Mouse (Mus musculus) embryonic facial prominence, embryonic 11.5 days (tissue): ENCODE measurements around the gene Erc2. TPM values are rescaled to one million over a fixed set of nuclear protein-coding genes. Genes with fewer than 3 reads are reported as not detected.

Experiments used
- ATAC-seq: fragments of 200-750 bp; cut with Nextera tagmentation; replicated peaks from 2 replicates; pipeline ENCODE4 v1.8.0; 2017; ENCODE audit warnings: low read depth; ENCODE audit not compliant: insufficient number of reproducible peaks, low FRiP score, low TSS enrichment
- DNase-seq: peaks from one replicate; pipeline ENCODE4 v3.0.0-alpha.2; 2015; ENCODE audit warnings: low spot score
- H3K27ac ChIP-seq: fragments of 300-500 bp; sonication (generic); replicated peaks from 2 replicates; pipeline ENCODE4 v1.5.1; 2014; ENCODE audit warnings: mild to moderate bottlenecking, low read depth, low read length, control low read depth
- H3K27me3 ChIP-seq: fragments of 300-500 bp; sonication (generic); 2 replicates; pipeline ENCODE4 v1.6.1; 2014; ENCODE audit warnings: mild to moderate bottlenecking, low read length, moderate library complexity, mixed read lengths; ENCODE audit not compliant: control insufficient read depth, insufficient read depth
- H3K36me3 ChIP-seq: fragments of 300-500 bp; sonication (generic); replicated peaks from 2 replicates; pipeline ENCODE4 v1.6.1; 2014; ENCODE audit warnings: low read depth, mild to moderate bottlenecking, low read length, moderate library complexity, mixed read lengths; ENCODE audit not compliant: control insufficient read depth, insufficient read depth
- H3K4me1 ChIP-seq: fragments of 300-500 bp; sonication (generic); 2 replicates; pipeline ENCODE4 v1.6.1; 2014; ENCODE audit warnings: low read length, mixed read lengths; ENCODE audit not compliant: control insufficient read depth, insufficient read depth
- H3K4me2 ChIP-seq: fragments of 300-500 bp; sonication (generic); 2 replicates; pipeline ENCODE4 v1.6.1; 2014; ENCODE audit warnings: low read depth, mild to moderate bottlenecking, control low read depth, low read length, moderate library complexity
- H3K4me3 ChIP-seq: fragments of 300-500 bp; sonication (generic); 2 replicates; pipeline ENCODE4 v1.5.1; 2014; ENCODE audit warnings: low read depth, low read length, control low read depth
- H3K9ac ChIP-seq: fragments of 300-500 bp; sonication (generic); replicated peaks from 2 replicates; pipeline ENCODE4 v1.6.1; 2014; ENCODE audit warnings: mild to moderate bottlenecking, control low read depth, low read length
- H3K9me3 ChIP-seq: fragments of 300-500 bp; sonication (generic); replicated peaks from 2 replicates; pipeline ENCODE4 v1.6.1; 2016; ENCODE audit warnings: mild to moderate bottlenecking, low read length, inconsistent platforms, mixed read lengths; ENCODE audit not compliant: control insufficient read depth
- WGBS: fragments of 180-500 bp; shearing (Covaris S2); extraction: QIAGEN DNeasy Blood & Tissue Kit; methylation state at CpG from one replicate; pipeline ENCODE4 v1.1.7; 2014; 5-methylcytosine and 5-hydroxymethylcytosine counted together
- polyA plus RNA-seq: library from polyadenylated mRNA; unstranded; fragments of >200 nt; fragmentation: Nextera tagmentation; extraction: Ambion mirVana; gene quantifications from 2 replicates; pipeline ENCODE4 v1.2.1, GENCODE M21; 2014

Gene Erc2
- polyA plus RNA-seq, 1 experiment from 2014 or later: 5.2 TPM

GRCm38 (mm10) chr14:27846875-27847274 lies 224.6 kb downstream of the Erc2 start:
- H3K4me3 ChIP-seq: no peak overlapping the region
- ATAC-seq (no peak), DNase-seq (no peak)
- no peak overlapping the region for H3K9ac ChIP-seq
- no peaks in the 10 kb centered on the region for H3K36me3 ChIP-seq
- H3K4me1 ChIP-seq: no peaks in the 10 kb centered on the region
- no peak overlapping the region for H3K27ac ChIP-seq
- no peaks in the 10 kb centered on the region for H3K27me3 ChIP-seq
- no peaks in the 10 kb centered on the region for H3K9me3 ChIP-seq
- 73% methylated on average over 2 of the region's 2 CpGs for WGBS
- H3K4me2 ChIP-seq: no peak overlapping the region

GRCm38 (mm10) chr14:27847291-27847690 lies 225.1 kb downstream of the Erc2 start:
- H3K36me3 ChIP-seq: no peaks in the 10 kb centered on the region
- H3K9ac ChIP-seq: no peak overlapping the region
- no peaks in the 10 kb centered on the region for H3K9me3 ChIP-seq
- no peak overlapping the region for H3K4me3 ChIP-seq
- ATAC-seq (no peak), DNase-seq (no peak)
- no peaks in the 10 kb centered on the region for H3K27me3 ChIP-seq
- no peak overlapping the region for H3K27ac ChIP-seq
- H3K4me2 ChIP-seq: no peak overlapping the region
- WGBS: 81% methylated on average over 3 of the region's 3 CpGs
- no peaks in the 10 kb centered on the region for H3K4me1 ChIP-seq

- Histone ChIP-seq H3K4me3 (no peak overlapping the region), H3K27me3 (no peaks in the 10 kb centered on the region), H3K9me3 (no peaks in the 10 kb centered on the region), H3K27ac (no peak overlapping the region), H3K9ac (no peak overlapping the region), H3K4me1 (no peaks in the 10 kb centered on the region), H3K4me2 (no peak overlapping the region), H3K36me3 (no peaks in the 10 kb centered on the region)
- DNase-seq: no peak
- no peak for ATAC-seq
- 88% methylated on average over 2 of the region's 2 CpGs for WGBS
These were observed 229.0 kb downstream of the Erc2 start for GRCm38 (mm10) chr14:27851231-27851630.

- ATAC-seq (no peak), DNase-seq (no peak)
- Histone ChIP-seq H3K9ac (no peak overlapping the region), H3K4me1 (no peaks in the 10 kb centered on the region), H3K27ac (no peak overlapping the region), H3K27me3 (no peaks in the 10 kb centered on the region), H3K4me3 (no peak overlapping the region), H3K4me2 (no peak overlapping the region), H3K36me3 (no peaks in the 10 kb centered on the region), H3K9me3 (no peaks in the 10 kb centered on the region)
- WGBS: 79% methylated on average over 6 of the region's 6 CpGs
These were observed 230.4 kb downstream of the Erc2 start for GRCm38 (mm10) chr14:27852606-27853005.

- no peak overlapping the region for H3K27ac ChIP-seq
- no peak overlapping the region for H3K4me2 ChIP-seq
- no peak overlapping the region for H3K4me3 ChIP-seq
- ATAC-seq (no peak), DNase-seq (no peak)
- no peaks in the 10 kb centered on the region for H3K9me3 ChIP-seq
- no peak overlapping the region for H3K9ac ChIP-seq
- no peaks in the 10 kb centered on the region for H3K27me3 ChIP-seq
- no peaks in the 10 kb centered on the region for H3K36me3 ChIP-seq
- WGBS: 87% methylated on average over 6 of the region's 6 CpGs
- H3K4me1 ChIP-seq: no peaks in the 10 kb centered on the region
These were observed 238.3 kb downstream of the Erc2 start for GRCm38 (mm10) chr14:27860371-27861046.

GRCm38 (mm10) chr14:27862299-27862698 lies 240.1 kb downstream of the Erc2 start:
- H3K9ac ChIP-seq: no peak overlapping the region
- DNase-seq (no peak), ATAC-seq (no peak)
- no peak overlapping the region for H3K4me2 ChIP-seq
- no peaks in the 10 kb centered on the region for H3K4me1 ChIP-seq
- no peak overlapping the region for H3K27ac ChIP-seq
- no peak overlapping the region for H3K4me3 ChIP-seq
- H3K36me3 ChIP-seq: no peaks in the 10 kb centered on the region
- H3K9me3 ChIP-seq: no peaks in the 10 kb centered on the region
- H3K27me3 ChIP-seq: no peaks in the 10 kb centered on the region

GRCm38 (mm10) chr14:27867386-27867785 lies 245.2 kb downstream of the Erc2 start:
- DNase-seq (no peak), ATAC-seq (no peak)
- Histone ChIP-seq H3K4me1 (no peaks in the 10 kb centered on the region), H3K9me3 (no peaks in the 10 kb centered on the region), H3K27me3 (no peaks in the 10 kb centered on the region), H3K27ac (no peak overlapping the region), H3K9ac (no peak overlapping the region), H3K36me3 (no peaks in the 10 kb centered on the region), H3K4me3 (no peak overlapping the region), H3K4me2 (no peak overlapping the region)

- ATAC-seq (no peak), DNase-seq (peak; percentile 37)
- Histone ChIP-seq H3K9ac (no peak overlapping the region), H3K4me3 (no peak overlapping the region), H3K36me3 (no peaks in the 10 kb centered on the region), H3K4me2 (no peak overlapping the region), H3K27ac (no peak overlapping the region), H3K27me3 (no peaks in the 10 kb centered on the region), H3K4me1 (no peaks in the 10 kb centered on the region), H3K9me3 (no peaks in the 10 kb centered on the region)
- WGBS: 91% methylated on average over 1 of the region's 1 CpGs
These were observed 251.4 kb downstream of the Erc2 start for GRCm38 (mm10) chr14:27873619-27874018.
